9 mouse cellular contexts compared by ENCODE assay signal in genomic region chr4:154871757-154872251, GRCm38 (mm10). TPM values are rescaled to one million over a fixed set of nuclear protein-coding genes. Genes with fewer than 3 reads are reported as not detected.
DNase-seq lines count a peak whose midpoint lies in the region; ATAC-seq and TF ChIP-seq lines count a peak whose summit lies in the region.
"Had no signal": no experiment of that assay in that cellular context is flagged by ENCODE, and none has a peak within 500 bp of the region (broad histone marks: within the 10 kb centered on the region; RNA-seq: fewer than 3 reads in every experiment).

No protein-coding gene starts in this region.

- no peak overlapping the region for H3K27ac ChIP-seq in lung, postnatal 0 days (ENCODE audit: low read length)
- peak overlapping the region; percentile 60 for H3K27ac ChIP-seq in forebrain, embryonic 10.5 days
- no peak overlapping the region for H3K27ac ChIP-seq in limb, embryonic 13.5 days
- no peak overlapping the region for H3K27ac ChIP-seq in stomach, postnatal 0 days (replicated peaks)
- H3K27ac ChIP-seq: heart, embryonic 15.5 days had no signal

- no peak overlapping the region for H3K4me3 ChIP-seq in lung, postnatal 0 days (ENCODE audit: low read depth, low read length)
- H3K4me3 ChIP-seq in forebrain, embryonic 10.5 days: peak overlapping the region; percentile 41
- peak overlapping the region; percentile 33 for H3K4me3 ChIP-seq in limb, embryonic 13.5 days
- H3K4me3 ChIP-seq in stomach, postnatal 0 days (ENCODE audit: low read depth, low read length): no peak overlapping the region
- H3K4me3 ChIP-seq: heart, embryonic 15.5 days; myocyte had no signal

- H3K4me1 ChIP-seq in lung, postnatal 0 days (ENCODE audit: insufficient read depth, low read depth, low read length): no peaks in the 10 kb centered on the region
- H3K4me1 ChIP-seq in forebrain, embryonic 10.5 days: peaks cover 39% of the 10 kb centered on the region
- peaks cover 6% of the 10 kb centered on the region for H3K4me1 ChIP-seq in limb, embryonic 13.5 days
- H3K4me1 ChIP-seq in stomach, postnatal 0 days (replicated peaks; ENCODE audit: control insufficient read depth, insufficient read depth): no peaks in the 10 kb centered on the region
- H3K4me1 ChIP-seq: heart, embryonic 15.5 days had no signal

- no peak for TF ChIP-seq EP300 in lung, postnatal 0 days (IDR thresholded peaks at IDR 0.05)
- TF ChIP-seq EP300 in stomach, postnatal 0 days (optimal IDR thresholded peaks at IDR 0.05): no peak

- H3K9me3 ChIP-seq in lung, postnatal 0 days (ENCODE audit: low read length): no peaks in the 10 kb centered on the region
- no peaks in the 10 kb centered on the region for H3K9me3 ChIP-seq in forebrain, embryonic 10.5 days
- H3K9me3 ChIP-seq in limb, embryonic 13.5 days: no peaks in the 10 kb centered on the region
- H3K9me3 ChIP-seq in stomach, postnatal 0 days (ENCODE audit: control insufficient read depth, low read length): no peaks in the 10 kb centered on the region
- H3K9me3 ChIP-seq: heart, embryonic 15.5 days had no signal

- H3K9ac ChIP-seq in lung, postnatal 0 days (replicated peaks; ENCODE audit: low read depth): no peak overlapping the region
- H3K9ac ChIP-seq in limb, embryonic 13.5 days: peak overlapping the region; percentile 59
- H3K9ac ChIP-seq in stomach, postnatal 0 days (ENCODE audit: low read length): no peak overlapping the region
- H3K9ac ChIP-seq: heart, embryonic 15.5 days had no signal

- WGBS in lung, postnatal 0 days: 5% methylated on average over 13 of the region's 13 CpGs
- WGBS in forebrain, embryonic 10.5 days: under 1% methylated on average over 13 of the region's 13 CpGs
- WGBS in limb, embryonic 13.5 days: 2% methylated on average over 13 of the region's 13 CpGs
- 7% methylated on average over 13 of the region's 13 CpGs for WGBS in stomach, postnatal 0 days

- H3K4me2 ChIP-seq in lung, postnatal 0 days (replicated peaks; ENCODE audit: low read depth, low read length): no peak overlapping the region
- peak overlapping the region; percentile 59 for H3K4me2 ChIP-seq in limb, embryonic 13.5 days (replicated peaks)
- H3K4me2 ChIP-seq in stomach, postnatal 0 days (replicated peaks; ENCODE audit: low read depth): no peak overlapping the region
- H3K4me2 ChIP-seq: heart, embryonic 15.5 days had no signal

- DNase-seq in lung, postnatal 0 days (ENCODE audit: low spot score): no peak
- DNase-seq in lung, postnatal 10 days: no peak
- DNase-seq in forebrain, embryonic 10.5 days (ENCODE audit: extremely low spot score, low spot score): peak; percentile 63
- peak; percentile 34 for DNase-seq in stomach, postnatal 0 days (ENCODE audit: low spot score)
- DNase-seq in gastrocnemius, postnatal 4 days (ENCODE audit: low spot score in 2 of 2): no peak
- no peak for DNase-seq in right cerebral cortex, postnatal 4 days

- no peaks in the 10 kb centered on the region for H3K27me3 ChIP-seq in lung, postnatal 0 days (replicated peaks; ENCODE audit: insufficient read depth, low read length)
- H3K27me3 ChIP-seq in forebrain, embryonic 10.5 days (ENCODE audit: poor library complexity, severe bottlenecking): peaks cover 66% of the 10 kb centered on the region
- H3K27me3 ChIP-seq in limb, embryonic 13.5 days: peaks cover 29% of the 10 kb centered on the region
- no peaks in the 10 kb centered on the region for H3K27me3 ChIP-seq in stomach, postnatal 0 days (ENCODE audit: control insufficient read depth, insufficient read depth, low read length)

- no peaks in the 10 kb centered on the region for H3K36me3 ChIP-seq in lung, postnatal 0 days (ENCODE audit: insufficient read depth, low read length)
- H3K36me3 ChIP-seq in forebrain, embryonic 10.5 days (replicated peaks): no peaks in the 10 kb centered on the region
- H3K36me3 ChIP-seq in limb, embryonic 13.5 days: no peaks in the 10 kb centered on the region
- H3K36me3 ChIP-seq in stomach, postnatal 0 days (ENCODE audit: control insufficient read depth, insufficient read depth, low read length): no peaks in the 10 kb centered on the region
- H3K36me3 ChIP-seq: heart, embryonic 15.5 days had no signal

- TF ChIP-seq CTCF in lung, postnatal 0 days (IDR thresholded peaks at IDR 0.05): peak; percentile 31
- peak; percentile 38; the same call in 1 of the 2 replicates for TF ChIP-seq CTCF in stomach, postnatal 0 days (IDR thresholded peaks at IDR 0.05; ENCODE audit: low read depth)

- no peak for ATAC-seq in lung, postnatal 0 days
- ATAC-seq in limb, embryonic 13.5 days (ENCODE audit: low FRiP score, low read depth): peak; percentile 78
- ATAC-seq in stomach, postnatal 0 days (ENCODE audit: low FRiP score, low TSS enrichment): peak; percentile 28; the same call in 1 of the 2 replicates

RNA-seq across cellular contexts. Expression of gene Mmel1, which starts 2.4 kb away (rescaled TPM):
- polyA plus RNA-seq in lung, postnatal 0 days (2015; fragmentation: Nextera tagmentation; extraction: Ambion mirVana): 0.06 and 0.07 TPM in 2 replicates
- polyA plus RNA-seq in forebrain, embryonic 10.5 days (2016; fragmentation: Nextera tagmentation; extraction: Ambion mirVana): 0.09 and 0.14 TPM in 2 replicates
- 0.05 and 0.23 TPM in 2 replicates for polyA plus RNA-seq in limb, embryonic 13.5 days (2015; fragmentation: Nextera tagmentation; extraction: Ambion mirVana)
- not detected in 2 replicates for polyA plus RNA-seq in stomach, postnatal 0 days (2015; fragmentation: Nextera tagmentation; extraction: Ambion mirVana)
- total RNA-seq in gastrocnemius, postnatal 4 days (2021): under 1 TPM; 0.34 to 0.62 TPM

RNA-seq across cellular contexts. Expression of gene Fam213b, which starts 27.1 kb away (rescaled TPM):
- 16.8 and 18.9 TPM in 2 replicates for polyA plus RNA-seq in lung, postnatal 0 days (2015; fragmentation: Nextera tagmentation; extraction: Ambion mirVana)
- polyA plus RNA-seq in forebrain, embryonic 10.5 days (2016; fragmentation: Nextera tagmentation; extraction: Ambion mirVana): 36.1 and 36.3 TPM in 2 replicates
- 44.3 and 45.1 TPM in 2 replicates for polyA plus RNA-seq in limb, embryonic 13.5 days (2015; fragmentation: Nextera tagmentation; extraction: Ambion mirVana)
- polyA plus RNA-seq in stomach, postnatal 0 days (2015; fragmentation: Nextera tagmentation; extraction: Ambion mirVana): 62.1 and 65.4 TPM in 2 replicates
- 100 to 1,000 TPM; 100 to 112 TPM for total RNA-seq in gastrocnemius, postnatal 4 days (2021)

RNA-seq across cellular contexts. Expression of gene Ttc34, which starts 34.5 kb away (rescaled TPM):
- polyA plus RNA-seq in lung, postnatal 0 days (2015; fragmentation: Nextera tagmentation; extraction: Ambion mirVana): 0.54 and 0.56 TPM in 2 replicates
- 0.58 and 0.61 TPM in 2 replicates for polyA plus RNA-seq in forebrain, embryonic 10.5 days (2016; fragmentation: Nextera tagmentation; extraction: Ambion mirVana)
- polyA plus RNA-seq in limb, embryonic 13.5 days (2015; fragmentation: Nextera tagmentation; extraction: Ambion mirVana): 0.27 and 0.32 TPM in 2 replicates
- 0.06 and 0.10 TPM in 2 replicates for polyA plus RNA-seq in stomach, postnatal 0 days (2015; fragmentation: Nextera tagmentation; extraction: Ambion mirVana)
- total RNA-seq in gastrocnemius, postnatal 4 days (2021): under 1 TPM; 0.13 to 0.22 TPM
- polyA plus RNA-seq: myocyte had no signal

RNA-seq across cellular contexts. Expression of gene Tnfrsf14, which starts 56.6 kb away (rescaled TPM):
- 1.5 and 2.1 TPM in 2 replicates for polyA plus RNA-seq in lung, postnatal 0 days (2015; fragmentation: Nextera tagmentation; extraction: Ambion mirVana)
- 0.68 and 0.93 TPM in 2 replicates for polyA plus RNA-seq in forebrain, embryonic 10.5 days (2016; fragmentation: Nextera tagmentation; extraction: Ambion mirVana)
- polyA plus RNA-seq in limb, embryonic 13.5 days (2015; fragmentation: Nextera tagmentation; extraction: Ambion mirVana): 1.2 and 1.8 TPM in 2 replicates
- polyA plus RNA-seq in stomach, postnatal 0 days (2015; fragmentation: Nextera tagmentation; extraction: Ambion mirVana): 0.61 TPM in 2 replicates
- total RNA-seq in gastrocnemius, postnatal 4 days (2021): 1 to 10 TPM; 3.2 to 4.3 TPM

Comparison
In these comparisons a context has a peak if more than half of its experiments do, and no peak if none do; other contexts are left out.
1. DNase-seq: peak in forebrain, embryonic 10.5 days (single experiment) and stomach, postnatal 0 days (single experiment); none in lung, postnatal 0 days (single experiment), lung, postnatal 10 days (single experiment), gastrocnemius, postnatal 4 days (0 of 2) and right cerebral cortex, postnatal 4 days (single experiment).
2. H3K4me3 ChIP-seq: peak in forebrain, embryonic 10.5 days (single experiment) and limb, embryonic 13.5 days (single experiment); none in lung, postnatal 0 days (single experiment) and stomach, postnatal 0 days (single experiment).